In genomic region chr13:41881201-41881600, GRCm38 (mm10) we compare ENCODE assay signal across 15 mouse cellular contexts. TPM values are rescaled to one million over a fixed set of nuclear protein-coding genes. Genes with fewer than 3 reads are reported as not detected.
DNase-seq lines count a peak whose midpoint lies in the region; ATAC-seq and TF ChIP-seq lines count a peak whose summit lies in the region.
"Had no signal": no experiment of that assay in that cellular context is flagged by ENCODE, and none has a peak within 500 bp of the region (broad histone marks: within the 10 kb centered on the region; RNA-seq: fewer than 3 reads in every experiment).

No protein-coding gene starts in this region.

- no peak for ATAC-seq in liver, embryonic 12.5 days
- ATAC-seq in hindbrain, embryonic 12.5 days (ENCODE audit: low FRiP score), result no peak

- H3K27ac ChIP-seq in cerebellum, adult 2 months (ENCODE audit: insufficient read depth, low read length), result no peak overlapping the region
- H3K27ac ChIP-seq in liver, adult 2 months (replicated peaks; ENCODE audit: insufficient read depth, low read depth, low read length), result no peak overlapping the region
- no peak overlapping the region for H3K27ac ChIP-seq in liver, embryonic 12.5 days
- peak overlapping the region; percentile 79 for H3K27ac ChIP-seq in brown adipose tissue, adult 24 weeks (replicated peaks; ENCODE audit: low read depth, low read length)
- H3K27ac ChIP-seq in hindbrain, embryonic 12.5 days, result no peak overlapping the region
- H3K27ac ChIP-seq: embryonic facial prominence, embryonic 13.5 days; neural tube, embryonic 12.5 days had no signal

- no peak overlapping the region for H3K9ac ChIP-seq in liver, adult 2 months (ENCODE audit: low read depth, low read length)
- no peak overlapping the region for H3K9ac ChIP-seq in liver, embryonic 12.5 days
- no peak overlapping the region for H3K9ac ChIP-seq in hindbrain, embryonic 12.5 days
- H3K9ac ChIP-seq: embryonic facial prominence, embryonic 13.5 days; neural tube, embryonic 12.5 days had no signal

- 15% methylated on average over 2 of the region's 2 CpGs for WGBS in cerebellum, adult 2 months
- 33% methylated on average over 2 of the region's 2 CpGs for WGBS in liver, adult 2 months
- 56% methylated on average over 2 of the region's 2 CpGs for WGBS in liver, embryonic 12.5 days (ENCODE audit: insufficient replicate concordance)
- WGBS in hindbrain, embryonic 12.5 days, result 85% methylated on average over 2 of the region's 2 CpGs

- TF ChIP-seq POLR2A in cerebellum, adult 2 months (IDR thresholded peaks at IDR 0.05; ENCODE audit: borderline replicate concordance, insufficient read depth, low read length), result no peak
- no peak for TF ChIP-seq POLR2A in liver, adult 2 months (IDR thresholded peaks at IDR 0.05; ENCODE audit: extremely low read depth, insufficient read depth, low read length)

- no peaks in the 10 kb centered on the region for H3K9me3 ChIP-seq in liver, embryonic 12.5 days (replicated peaks)
- H3K9me3 ChIP-seq in hindbrain, embryonic 12.5 days (replicated peaks), result no peaks in the 10 kb centered on the region
- H3K9me3 ChIP-seq: embryonic facial prominence, embryonic 13.5 days; neural tube, embryonic 12.5 days had no signal

- H3K79me2 ChIP-seq in liver, adult 2 months (ENCODE audit: control insufficient read depth, insufficient read depth, low read length), result no peaks in the 10 kb centered on the region

- DNase-seq in cerebellum, postnatal 10 days, result peak; percentile 30 to 42
- no peak for DNase-seq in cerebellum, adult 2 months
- peak; percentile 24 for DNase-seq in liver, adult 2 months (ENCODE audit: extremely low read depth, low read depth, low spot score)
- peak; percentile 13 to 18 for DNase-seq in heart, postnatal 36 days
- no peak for DNase-seq in urinary bladder, adult 18-20 months (ENCODE audit: low spot score in 2 of 2)
- DNase-seq: cerebellum, adult 11-12 months; midbrain, embryonic 14.5 days; right cerebral cortex, postnatal 14 days; thymus, postnatal 36 days had no signal

- no peaks in the 10 kb centered on the region for H3K27me3 ChIP-seq in cerebellum, adult 2 months (ENCODE audit: control insufficient read depth, insufficient read depth, low read length)
- H3K27me3 ChIP-seq in liver, adult 2 months (ENCODE audit: control insufficient read depth, insufficient read depth, low read length), result no peaks in the 10 kb centered on the region; the same call in 1 of the 2 replicates
- no peaks in the 10 kb centered on the region for H3K27me3 ChIP-seq in liver, embryonic 12.5 days (replicated peaks)
- no peaks in the 10 kb centered on the region for H3K27me3 ChIP-seq in hindbrain, embryonic 12.5 days
- H3K27me3 ChIP-seq: embryonic facial prominence, embryonic 13.5 days; neural tube, embryonic 12.5 days had no signal

- no peak for TF ChIP-seq CTCF in cerebellum, adult 2 months (IDR thresholded peaks at IDR 0.05; ENCODE audit: borderline replicate concordance, insufficient read depth, low read depth, low read length)
- TF ChIP-seq CTCF in liver, adult 2 months (IDR thresholded peaks at IDR 0.05; ENCODE audit: low read depth, low read length), result no peak

- no peaks in the 10 kb centered on the region for H3K36me3 ChIP-seq in liver, adult 2 months (ENCODE audit: control insufficient read depth, insufficient read depth, low read length)
- H3K36me3 ChIP-seq in liver, embryonic 12.5 days, result no peaks in the 10 kb centered on the region
- no peaks in the 10 kb centered on the region for H3K36me3 ChIP-seq in hindbrain, embryonic 12.5 days
- H3K36me3 ChIP-seq: embryonic facial prominence, embryonic 13.5 days; neural tube, embryonic 12.5 days had no signal

- intact Hi-C loops in heart, postnatal 36 days (cut with DNase I), result no loop called here

- H3K4me3 ChIP-seq in cerebellum, adult 2 months (replicated peaks; ENCODE audit: insufficient read depth, low read depth, low read length), result no peak overlapping the region
- no peak overlapping the region for H3K4me3 ChIP-seq in liver, adult 2 months (ENCODE audit: insufficient read depth, low read depth, low read length)
- no peak overlapping the region for H3K4me3 ChIP-seq in liver, embryonic 12.5 days
- H3K4me3 ChIP-seq in brown adipose tissue, adult 24 weeks (ENCODE audit: insufficient read depth, low read depth, low read length), result no peak overlapping the region
- no peak overlapping the region for H3K4me3 ChIP-seq in hindbrain, embryonic 12.5 days
- H3K4me3 ChIP-seq: embryonic facial prominence, embryonic 13.5 days; neural tube, embryonic 12.5 days had no signal

- H3K4me2 ChIP-seq in liver, embryonic 12.5 days, result no peak overlapping the region
- H3K4me2 ChIP-seq in hindbrain, embryonic 12.5 days (replicated peaks), result no peak overlapping the region
- H3K4me2 ChIP-seq: embryonic facial prominence, embryonic 13.5 days; neural tube, embryonic 12.5 days had no signal

- H3K4me1 ChIP-seq in cerebellum, adult 2 months (ENCODE audit: control insufficient read depth, insufficient read depth, low read length), result no peaks in the 10 kb centered on the region
- peaks cover 5% of the 10 kb centered on the region for H3K4me1 ChIP-seq in liver, adult 2 months (ENCODE audit: control insufficient read depth, insufficient read depth, low read length)
- H3K4me1 ChIP-seq in liver, embryonic 12.5 days, result no peaks in the 10 kb centered on the region
- 0 out of 2 replicates have a peak, but pooled peaks cover 2% of the 10 kb centered on the region for H3K4me1 ChIP-seq in brown adipose tissue, adult 24 weeks (ENCODE audit: control insufficient read depth, insufficient read depth, insufficient read length, low read length)
- no peaks in the 10 kb centered on the region for H3K4me1 ChIP-seq in hindbrain, embryonic 12.5 days
- H3K4me1 ChIP-seq: embryonic facial prominence, embryonic 13.5 days; neural tube, embryonic 12.5 days had no signal

RNA-seq across cellular contexts. Expression of gene Adtrp, which starts 33.7 kb away (rescaled TPM):
- 0.07 and 0.51 TPM in 2 replicates for polyA plus RNA-seq in cerebellum, adult 2 months (2012; rRNA removed)
- total RNA-seq in liver, adult 2 months (2014; rRNA removed), result 267 and 323 TPM in 2 replicates
- 193 and 251 TPM in 2 replicates for polyA plus RNA-seq in liver, adult 2 months (2012; rRNA removed)
- polyA plus RNA-seq in liver, embryonic 12.5 days (2016; fragmentation: Nextera tagmentation; extraction: Ambion mirVana), result not detected in 2 replicates
- 103 and 115 TPM in 2 replicates for polyA plus RNA-seq in brown adipose tissue, adult 24 weeks (2012; ENCODE audit: insufficient read depth, insufficient read length, missing spikeins)
- 1 to 10 TPM in 1 of 2 experiments, under 1 TPM in 1; 0.79 to 2.6 TPM for total RNA-seq in heart, postnatal 36 days (2021)
- polyA plus RNA-seq in hindbrain, embryonic 12.5 days (2016; fragmentation: Nextera tagmentation; extraction: Ambion mirVana), result 0.45 and 1.3 TPM in 2 replicates
- polyA plus RNA-seq: hindbrain, embryonic 11.5 days; midbrain, embryonic 14.5 days had no signal

Comparison
In these comparisons a context has a peak if more than half of its experiments do, and no peak if none do; other contexts are left out.
1. DNase-seq: peak in cerebellum, postnatal 10 days (2 of 2), liver, adult 2 months (single experiment) and heart, postnatal 36 days (2 of 2); none in cerebellum, adult 2 months (0 of 2) and urinary bladder, adult 18-20 months (0 of 2).
2. RNA of gene Adtrp, which starts 33.7 kb away (polyA plus RNA-seq): 193 to 251 TPM in liver, adult 2 months and 103 to 115 TPM in brown adipose tissue, adult 24 weeks; 0.45 to 1.3 TPM in hindbrain, embryonic 12.5 days, not detected in liver, embryonic 12.5 days and 0.07 to 0.51 TPM in cerebellum, adult 2 months; every median in the first group is over 10 times any median in the second.